Mouse (Mus musculus) midbrain, embryonic 12.5 days (tissue): ENCODE results near the gene Arl4d. TPM values are rescaled to one million over a fixed set of nuclear protein-coding genes. Genes with fewer than 3 reads are reported as not detected.
"Not testable (repeated sequence)": the region's sequence is repeated elsewhere in the genome, so short reads cannot be mapped to it uniquely, and the experiment has no call there.

Experiments
- ATAC-seq: fragments of 200-750 bp; cut with Nextera tagmentation; 2 replicates; pipeline ENCODE4 v1.8.0; 2017; ENCODE audit warnings: low read depth, moderate TSS enrichment, moderate library complexity; ENCODE audit not compliant: low FRiP score
- H3K27ac ChIP-seq: fragments of 300-500 bp; sonication (generic); replicated peaks from 2 replicates; pipeline ENCODE4 v1.5.1; 2016; ENCODE audit warnings: mild to moderate bottlenecking
- H3K27me3 ChIP-seq: fragments of 300-500 bp; sonication (generic); 2 replicates; pipeline ENCODE4 v1.6.1; 2016; ENCODE audit warnings: mild to moderate bottlenecking
- H3K36me3 ChIP-seq: fragments of 300-500 bp; sonication (generic); 2 replicates; pipeline ENCODE4 v1.6.1; 2016
- H3K4me1 ChIP-seq: fragments of 300-500 bp; sonication (generic); 2 replicates; pipeline ENCODE4 v1.6.1; 2016
- H3K4me2 ChIP-seq: fragments of 300-500 bp; sonication (generic); replicated peaks from 2 replicates; pipeline ENCODE4 v1.6.1; 2016; ENCODE audit warnings: mild to moderate bottlenecking, moderate library complexity
- H3K4me3 ChIP-seq: fragments of 300-500 bp; sonication (generic); 2 replicates; pipeline ENCODE4 v1.5.1; 2016; ENCODE audit warnings: mild to moderate bottlenecking
- H3K9ac ChIP-seq: fragments of 300-500 bp; sonication (generic); replicated peaks from 2 replicates; pipeline ENCODE4 v1.6.1; 2016; ENCODE audit warnings: mild to moderate bottlenecking, moderate library complexity
- H3K9me3 ChIP-seq: fragments of 300-500 bp; sonication (generic); 2 replicates; pipeline ENCODE4 v1.6.1; 2016; ENCODE audit warnings: mild to moderate bottlenecking
- WGBS: fragments of 180-500 bp; shearing (Covaris S2); methylation state at CpG from one replicate; pipeline ENCODE4 v1.1.7; 2016; 5-methylcytosine and 5-hydroxymethylcytosine counted together
- polyA plus RNA-seq: library from polyadenylated mRNA; unstranded; fragments of >200 nt; fragmentation: Nextera tagmentation; extraction: Ambion mirVana; gene quantifications from 2 replicates; pipeline ENCODE4 v1.2.1, GENCODE M21; 2016

Arl4d gene
- 6.5 and 8.4 TPM in 2 replicates for polyA plus RNA-seq

DNA sequence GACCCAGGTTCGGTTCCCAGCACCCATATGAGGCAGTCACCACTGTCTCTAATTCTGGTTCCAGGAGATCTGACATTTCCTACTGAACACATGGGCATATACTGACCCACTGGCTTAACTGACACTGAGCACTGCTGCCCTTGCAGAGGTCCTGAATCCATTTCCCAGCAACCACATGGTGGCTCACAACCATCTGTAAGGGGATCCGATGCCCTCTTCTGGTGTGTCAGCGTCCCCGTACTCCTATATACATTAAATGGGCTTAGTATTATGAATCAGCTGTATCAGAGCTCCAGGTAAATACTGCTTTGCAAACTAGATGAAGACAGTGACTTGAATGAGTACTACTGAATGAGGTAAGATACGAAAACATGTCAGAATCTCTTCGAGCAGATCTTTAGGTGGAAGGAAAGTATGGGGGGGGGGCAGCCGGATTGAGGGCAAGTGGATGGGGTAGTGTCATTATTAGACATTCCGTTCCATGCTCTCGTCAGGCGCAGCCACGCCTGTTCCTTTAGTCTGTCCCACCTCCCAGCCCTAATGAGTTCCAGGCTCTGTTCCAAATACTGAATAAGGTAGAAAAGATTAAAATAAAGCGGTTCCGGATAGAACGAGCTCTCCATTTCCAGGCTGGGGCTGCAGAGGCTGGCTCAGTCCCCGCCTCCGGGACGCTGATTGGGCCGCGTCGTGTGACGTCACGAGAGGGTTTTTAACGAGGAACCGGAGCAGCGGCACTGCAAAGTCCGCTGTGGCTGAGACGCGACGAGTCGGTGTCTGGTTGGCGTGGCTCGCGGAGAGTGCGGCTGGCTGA lies at the start of gene Arl4d:
Arl4d (plus strand) TSS at position 717 of the 811 bp plus-strand sequence.
- ATAC-seq, result peak; percentile 94
- Histone ChIP-seq H3K4me3 (peak within 1 kb of the TSS; percentile 60), H3K4me1 (peaks cover 29% of the 10 kb centered on the region; the same call in 1 of the 2 replicates), H3K9me3 (no peaks in the 10 kb centered on the region), H3K4me2 (peak within 1 kb of the TSS; percentile 91), H3K36me3 (no peaks in the 10 kb centered on the region), H3K27ac (peak within 1 kb of the TSS; percentile 71), H3K27me3 (peaks cover 14% of the 10 kb centered on the region), H3K9ac (peak within 1 kb of the TSS; percentile 72)
- 8% methylated on average over 34 of the region's 34 CpGs for WGBS

DNA sequence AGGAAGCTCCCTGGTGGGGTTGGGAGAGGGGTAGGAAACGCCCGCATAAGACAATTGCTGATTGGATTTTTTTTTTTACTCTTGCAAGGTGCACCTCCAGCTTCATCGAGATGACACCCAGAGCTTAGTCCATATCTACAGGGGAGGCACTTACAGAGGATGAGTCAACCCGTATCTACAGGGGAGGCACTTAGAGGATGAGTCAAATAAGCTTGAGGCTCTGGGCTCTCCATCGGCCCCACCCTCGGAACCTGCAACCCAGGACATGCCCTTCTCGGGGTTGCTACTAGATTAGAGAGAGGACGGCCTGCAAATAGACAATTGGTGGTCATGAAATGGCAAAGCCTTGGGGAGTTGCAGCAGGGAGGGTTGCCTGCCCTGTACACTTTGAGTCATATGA lies 49.2 kb upstream of the Arl4d start:
- no peak for ATAC-seq
- no peak overlapping the region for H3K4me3 ChIP-seq
- WGBS, result 85% methylated on average over 8 of the region's 8 CpGs
- H3K9me3 ChIP-seq, result no peaks in the 10 kb centered on the region
- H3K27me3 ChIP-seq, result peaks cover 9% of the 10 kb centered on the region; the same call in 1 of the 2 replicates
- no peak overlapping the region for H3K27ac ChIP-seq
- H3K4me1 ChIP-seq, result peaks cover 37% of the 10 kb centered on the region
- no peaks in the 10 kb centered on the region for H3K36me3 ChIP-seq
- H3K9ac ChIP-seq, result no peak overlapping the region
- no peak overlapping the region for H3K4me2 ChIP-seq

DNA sequence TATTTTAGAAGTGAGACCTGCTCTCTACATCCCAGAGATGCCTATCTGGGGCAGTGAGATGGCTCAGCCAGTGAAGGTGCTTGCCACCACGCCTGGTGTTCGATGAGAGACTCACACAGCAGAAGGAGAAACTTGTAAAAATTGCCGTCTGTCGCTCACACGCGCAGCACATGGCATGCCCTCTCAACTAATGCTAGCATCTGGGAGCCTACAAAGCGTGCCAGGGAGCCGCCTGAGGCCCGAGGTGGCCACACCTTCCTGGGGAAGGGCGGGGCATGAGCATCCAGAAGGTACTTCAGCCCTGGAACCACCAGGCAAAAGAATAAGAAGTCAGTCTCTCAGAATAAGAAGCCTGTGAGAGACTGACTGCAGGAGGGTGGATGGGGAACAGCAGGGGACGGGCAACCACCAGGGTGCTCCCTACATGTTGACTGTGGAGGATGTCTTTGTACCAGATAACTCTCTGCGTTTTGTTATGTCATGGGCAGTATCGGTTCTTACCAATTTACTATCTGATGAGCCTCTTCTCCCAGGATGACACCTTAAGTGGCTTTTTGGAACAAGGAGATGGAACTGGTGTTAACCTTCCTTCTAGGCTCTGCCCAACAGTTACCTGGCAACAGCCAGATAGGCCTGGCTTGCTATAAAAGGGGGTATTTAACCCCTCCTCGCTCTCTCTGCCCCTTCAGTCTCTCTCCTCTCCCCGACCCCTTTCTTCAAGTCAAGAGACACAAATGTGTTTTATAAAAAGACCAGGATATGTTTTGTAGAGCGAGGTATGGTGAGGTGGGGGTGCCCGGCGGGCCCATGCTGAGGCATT lies 48.2 kb upstream of the Arl4d start:
- ATAC-seq, result no peak
- WGBS, result 20% methylated on average over 18 of the region's 18 CpGs
- Histone ChIP-seq H3K36me3 (no peaks in the 10 kb centered on the region), H3K4me1 (peaks cover 37% of the 10 kb centered on the region), H3K4me3 (peak overlapping the region; percentile 15), H3K9me3 (no peaks in the 10 kb centered on the region), H3K4me2 (peak overlapping the region; percentile 46), H3K9ac (no peak overlapping the region; the same call in 1 of the 2 replicates), H3K27me3 (peaks cover 9% of the 10 kb centered on the region; the same call in 1 of the 2 replicates), H3K27ac (peak overlapping the region; percentile 54)

DNA sequence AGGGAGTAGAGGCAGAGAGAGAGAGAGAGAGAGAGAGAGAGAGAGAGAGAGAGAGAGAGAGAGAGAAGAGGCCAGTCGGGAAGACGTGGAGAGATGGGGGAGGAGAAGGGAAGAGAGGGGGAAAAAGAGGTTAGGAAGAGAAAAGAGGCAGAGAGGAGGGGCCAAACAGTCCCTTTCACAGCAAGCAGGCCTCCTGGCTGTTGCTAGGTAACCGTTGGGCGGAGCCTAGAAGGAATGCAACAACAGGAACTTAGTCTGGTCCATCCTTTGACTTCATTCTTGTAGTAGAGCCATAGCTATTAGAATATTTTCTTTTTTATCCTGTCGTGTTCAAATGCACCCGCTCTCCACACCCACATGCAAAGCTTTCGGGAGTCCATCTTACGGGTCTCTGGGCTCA lies 47.5 kb upstream of the Arl4d start:
- H3K27me3 ChIP-seq, result peaks cover 9% of the 10 kb centered on the region; the same call in 1 of the 2 replicates
- no peak overlapping the region for H3K9ac ChIP-seq
- H3K4me3 ChIP-seq, result peak overlapping the region; percentile 15
- H3K4me1 ChIP-seq, result peaks cover 37% of the 10 kb centered on the region
- ATAC-seq, result peak; percentile 73; the same call in 1 of the 2 replicates
- 5% methylated on average over 6 of the region's 8 CpGs for WGBS
- H3K36me3 ChIP-seq, result no peaks in the 10 kb centered on the region
- no peaks in the 10 kb centered on the region for H3K9me3 ChIP-seq
- H3K4me2 ChIP-seq, result peak overlapping the region; percentile 46
- peak overlapping the region; percentile 54; the same call in 1 of the 2 replicates for H3K27ac ChIP-seq

DNA sequence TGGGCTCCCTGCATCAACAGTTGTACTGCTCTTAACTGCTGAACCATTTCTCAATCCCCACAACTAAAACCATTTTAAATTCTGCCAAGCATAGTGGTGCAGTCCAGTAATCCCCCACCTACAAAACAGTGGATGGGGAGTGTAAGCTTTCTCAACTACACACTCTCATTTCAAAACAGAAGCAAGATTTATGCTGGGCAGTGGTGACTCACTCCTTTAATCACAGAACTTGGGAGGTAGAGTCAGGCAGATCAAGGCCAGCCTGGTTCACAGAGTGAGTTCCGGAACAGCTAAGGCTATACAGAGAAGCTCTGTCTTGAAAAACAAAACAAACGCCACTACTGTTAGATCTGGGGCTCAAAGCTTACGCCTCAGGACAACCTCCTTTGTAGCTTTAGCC lies 46.7 kb upstream of the Arl4d start:
- Histone ChIP-seq H3K9me3 (no peaks in the 10 kb centered on the region), H3K4me1 (peaks cover 34% of the 10 kb centered on the region), H3K36me3 (no peaks in the 10 kb centered on the region), H3K4me2 (no peak overlapping the region), H3K9ac (no peak overlapping the region), H3K27me3 (peaks cover 9% of the 10 kb centered on the region; the same call in 1 of the 2 replicates), H3K4me3 (no peak overlapping the region), H3K27ac (peak overlapping the region; percentile 54)
- 74% methylated on average over 3 of the region's 3 CpGs for WGBS
- no peak for ATAC-seq

DNA sequence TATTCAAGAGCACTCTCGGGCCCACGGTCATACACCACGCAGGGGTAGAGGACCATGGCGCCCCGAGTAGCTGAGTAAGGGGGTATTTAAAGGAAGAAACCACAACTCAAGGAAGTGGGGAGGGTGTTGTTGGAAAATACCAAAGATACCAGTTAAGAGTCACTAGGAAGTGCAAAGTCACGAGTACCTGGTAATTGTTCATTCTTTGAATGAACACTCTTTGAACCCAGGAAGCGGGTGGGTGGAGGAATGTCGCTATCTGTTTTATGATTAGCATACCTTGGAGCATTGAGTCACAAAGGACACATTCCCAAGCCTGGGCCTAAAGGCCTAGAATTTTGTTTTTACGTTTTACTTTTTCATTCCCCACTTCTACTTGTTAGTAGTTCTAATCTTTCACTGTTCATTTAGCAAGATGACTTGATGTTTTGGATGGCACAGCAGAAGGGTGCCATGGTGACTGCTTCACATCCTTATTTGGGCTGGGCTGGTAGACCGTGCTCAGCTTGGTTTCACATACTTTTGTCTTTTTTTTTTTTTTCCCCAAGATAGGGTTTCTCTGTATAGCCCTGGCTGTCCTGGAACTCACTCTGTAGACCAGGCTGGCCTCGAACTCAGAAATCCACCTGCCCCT lies 45.2 kb upstream of the Arl4d start:
- H3K4me3 ChIP-seq, H3K36me3 ChIP-seq, H3K27ac ChIP-seq, H3K9me3 ChIP-seq, ATAC-seq, H3K4me2 ChIP-seq, H3K9ac ChIP-seq, H3K27me3 ChIP-seq: not testable (repeated sequence)
- 89% methylated on average over 11 of the region's 11 CpGs for WGBS
- H3K4me1 ChIP-seq, result peaks cover 22% of the 10 kb centered on the region

DNA sequence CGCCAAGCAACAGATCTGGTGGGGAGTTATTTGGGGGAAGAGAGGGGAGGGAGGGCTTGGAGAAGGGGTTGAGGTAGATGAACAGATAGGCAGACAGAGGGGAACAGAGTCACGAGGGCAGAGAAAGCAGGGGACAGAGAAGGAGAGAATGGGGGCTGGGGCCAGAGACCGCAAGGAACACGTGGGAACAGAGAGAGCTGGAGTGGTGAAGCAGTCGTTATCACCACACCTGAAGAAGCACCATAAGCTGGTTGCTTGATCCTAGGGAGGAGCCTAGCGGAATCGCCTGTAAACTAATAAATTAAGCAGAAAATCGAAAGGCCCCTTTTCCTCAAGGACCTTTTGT lies 38.7 kb upstream of the Arl4d start:
- Histone ChIP-seq H3K4me1 (peaks cover 12% of the 10 kb centered on the region), H3K4me2 (peak overlapping the region; percentile 86), H3K9me3 (no peaks in the 10 kb centered on the region), H3K36me3 (no peaks in the 10 kb centered on the region), H3K27ac (peak overlapping the region; percentile 96), H3K9ac (peak overlapping the region; percentile 52), H3K4me3 (peak overlapping the region; percentile 37), H3K27me3 (no peaks in the 10 kb centered on the region)
- peak; percentile 52 for ATAC-seq
- WGBS, result 6% methylated on average over 8 of the region's 8 CpGs

DNA sequence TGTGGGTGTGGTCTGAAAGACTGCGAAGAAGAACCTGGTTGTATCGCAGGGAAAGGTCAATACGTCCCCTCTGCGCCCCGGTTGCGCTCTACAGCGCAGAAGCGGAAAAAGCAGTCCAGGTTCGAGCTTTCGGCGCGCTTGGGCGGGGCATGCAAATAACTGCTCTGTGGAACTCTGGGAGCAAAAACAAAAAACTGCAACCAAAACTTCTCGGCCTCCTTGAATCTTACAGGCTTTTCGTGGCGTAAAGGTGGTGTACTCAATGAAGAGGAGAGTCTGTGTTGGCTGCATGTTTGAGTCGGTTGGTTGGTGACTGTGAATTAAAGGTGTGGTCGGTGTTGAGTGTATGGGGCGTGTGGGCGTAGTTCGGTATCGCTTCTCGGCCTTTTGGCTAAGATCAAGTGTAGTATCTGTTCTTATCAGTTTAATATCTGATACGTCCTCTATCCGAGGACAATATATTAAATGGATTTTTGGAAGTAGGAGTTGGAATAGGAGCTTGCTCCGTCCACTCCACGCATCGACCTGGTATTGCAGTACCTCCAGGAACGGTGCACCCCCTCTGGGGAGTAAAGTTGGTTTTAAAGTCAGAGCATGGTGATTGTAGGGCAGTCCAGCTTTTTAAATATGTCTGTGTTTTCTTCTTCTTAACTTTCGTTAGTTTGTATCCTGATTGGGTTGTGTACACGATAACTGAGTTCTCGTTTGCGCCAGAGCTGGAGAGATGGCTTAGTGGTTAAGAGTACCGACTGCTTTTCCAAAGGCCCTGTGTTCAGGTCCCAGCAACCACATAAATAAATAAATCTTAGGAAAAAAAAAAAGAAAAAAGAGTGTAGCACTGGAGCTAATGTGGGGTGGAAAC lies 38.1 kb upstream of the Arl4d start, which contains the start of gene Rdm1:
Rdm1 (plus strand) TSS at position 201 of the 862 bp plus-strand sequence.
- peak within 1 kb of the TSS; percentile 55 for H3K4me3 ChIP-seq
- H3K27me3 ChIP-seq, result no peaks in the 10 kb centered on the region
- H3K4me2 ChIP-seq, result peak within 1 kb of the TSS; percentile 86
- under 1% methylated on average over 34 of the region's 34 CpGs for WGBS
- peak within 1 kb of the TSS; percentile 96 for H3K27ac ChIP-seq
- H3K9ac ChIP-seq, result peak within 1 kb of the TSS; percentile 62
- H3K36me3 ChIP-seq, result no peaks in the 10 kb centered on the region
- no peaks in the 10 kb centered on the region for H3K9me3 ChIP-seq
- H3K4me1 ChIP-seq, result peaks cover 12% of the 10 kb centered on the region
- ATAC-seq, result peak; percentile 89

DNA sequence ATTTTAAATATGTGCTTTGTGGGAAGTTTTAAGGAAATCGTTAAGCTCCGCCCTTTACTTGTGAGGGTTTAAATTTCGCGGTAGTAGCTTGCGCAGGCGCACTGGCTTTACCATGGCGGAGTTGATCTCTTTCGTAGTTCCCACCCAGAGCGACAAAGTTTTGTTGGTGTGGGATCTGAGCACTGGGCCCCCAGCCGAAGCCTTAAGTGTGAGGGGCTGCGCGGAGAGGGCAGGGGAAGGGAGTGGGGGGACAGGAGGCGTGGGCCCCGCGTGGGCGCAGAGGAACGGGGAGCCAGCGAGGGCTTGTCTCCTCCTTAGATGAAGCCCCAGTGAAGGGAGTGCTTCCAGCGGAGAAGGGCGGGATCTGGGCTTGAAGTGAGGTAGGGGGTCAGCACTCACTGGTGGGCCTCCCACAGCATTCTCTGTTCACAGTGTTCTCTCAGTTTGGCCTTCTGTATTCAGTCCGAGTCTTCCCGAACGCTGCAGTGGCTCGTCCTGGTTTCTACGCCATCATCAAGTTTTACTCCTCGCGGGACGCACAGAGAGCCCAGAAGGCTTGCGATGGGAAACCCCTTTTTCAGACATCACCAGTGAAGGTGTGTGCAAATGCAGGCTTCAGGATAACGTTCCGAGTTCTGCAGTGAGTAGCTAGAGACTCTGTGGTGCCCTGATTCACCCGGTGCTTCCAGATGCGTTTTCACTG lies 37.3 kb upstream of the Arl4d start:
- Histone ChIP-seq H3K4me1 (peaks cover 12% of the 10 kb centered on the region), H3K36me3 (no peaks in the 10 kb centered on the region), H3K27me3 (no peaks in the 10 kb centered on the region), H3K27ac (peak overlapping the region; percentile 96), H3K9me3 (no peaks in the 10 kb centered on the region), H3K4me2 (peak overlapping the region; percentile 86), H3K9ac (peak overlapping the region; percentile 62), H3K4me3 (peak overlapping the region; percentile 55)
- ATAC-seq, result peak; percentile 41
- under 1% methylated on average over 33 of the region's 33 CpGs for WGBS

DNA sequence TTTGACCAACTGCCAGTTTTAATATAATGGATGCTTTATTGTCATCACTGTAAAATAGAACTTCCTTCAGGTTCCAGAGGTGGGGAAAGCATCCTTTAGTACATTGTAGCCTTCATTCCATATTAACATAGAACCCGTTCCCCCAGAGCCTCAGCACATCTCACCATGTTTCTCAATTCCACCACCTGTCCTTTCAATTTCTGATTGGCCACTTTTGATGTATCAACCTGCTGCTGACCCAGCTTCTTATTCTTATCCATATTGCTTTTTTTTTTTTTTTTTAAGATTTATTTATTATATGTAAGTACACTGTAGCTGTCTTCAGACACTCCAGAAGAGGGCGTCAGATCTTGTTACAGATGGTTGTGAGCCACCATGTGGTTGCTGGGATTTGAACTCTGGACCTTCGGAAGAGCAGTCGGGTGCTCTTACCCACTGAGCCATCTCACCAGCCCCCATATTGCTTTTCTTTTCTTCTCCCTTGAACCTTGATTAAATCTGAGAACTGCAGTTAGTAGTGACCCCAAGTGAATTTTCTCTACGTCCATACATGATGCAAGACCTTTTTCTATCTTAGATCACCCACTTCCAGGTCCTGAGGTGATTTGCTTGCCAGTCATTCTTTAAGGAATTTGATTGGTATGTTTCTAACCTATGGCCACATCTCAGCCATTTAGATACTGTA lies 36.5 kb upstream of the Arl4d start:
- peak overlapping the region; percentile 55 for H3K4me3 ChIP-seq
- not testable (repeated sequence) for H3K36me3 ChIP-seq, ATAC-seq, H3K9me3 ChIP-seq, H3K27me3 ChIP-seq
- H3K27ac ChIP-seq, result peak overlapping the region; percentile 96; the same call in 1 of the 2 replicates
- 0 out of 2 replicates have a peak overlapping the region, but pooled peaks have one; percentile 62 for H3K9ac ChIP-seq
- H3K4me2 ChIP-seq, result peak overlapping the region; percentile 86
- WGBS, result 81% methylated on average over 4 of the region's 5 CpGs
- peaks cover 12% of the 10 kb centered on the region for H3K4me1 ChIP-seq
